Mouse (Mus musculus) hindbrain, embryonic 12.5 days (tissue): ENCODE results near the gene Ticrr. TPM values are rescaled to one million over a fixed set of nuclear protein-coding genes. Genes with fewer than 3 reads are reported as not detected.

Experiments
- ATAC-seq: fragments of 200-750 bp; cut with Nextera tagmentation; 2 replicates; pipeline ENCODE4 v1.8.0; 2017; ENCODE audit warnings: moderate TSS enrichment; ENCODE audit not compliant: low FRiP score
- H3K27ac ChIP-seq: fragments of 300-500 bp; sonication (generic); 2 replicates; pipeline ENCODE4 v1.5.1; 2016; ENCODE audit warnings: mild to moderate bottlenecking
- H3K27me3 ChIP-seq: fragments of 300-500 bp; sonication (generic); 2 replicates; pipeline ENCODE4 v1.6.1; 2016; ENCODE audit warnings: mild to moderate bottlenecking
- H3K36me3 ChIP-seq: fragments of 300-500 bp; sonication (generic); 2 replicates; pipeline ENCODE4 v1.6.1; 2016; ENCODE audit warnings: mild to moderate bottlenecking
- H3K4me1 ChIP-seq: fragments of 300-500 bp; sonication (generic); 2 replicates; pipeline ENCODE4 v1.6.1; 2016
- H3K4me2 ChIP-seq: fragments of 300-500 bp; sonication (generic); replicated peaks from 2 replicates; pipeline ENCODE4 v1.6.1; 2016; ENCODE audit warnings: mild to moderate bottlenecking
- H3K4me3 ChIP-seq: fragments of 300-500 bp; sonication (generic); 2 replicates; pipeline ENCODE4 v1.5.1; 2016; ENCODE audit warnings: mild to moderate bottlenecking
- H3K9ac ChIP-seq: fragments of 300-500 bp; sonication (generic); 2 replicates; pipeline ENCODE4 v1.6.1; 2016; ENCODE audit warnings: mild to moderate bottlenecking, moderate library complexity
- H3K9me3 ChIP-seq: fragments of 300-500 bp; sonication (generic); replicated peaks from 2 replicates; pipeline ENCODE4 v1.6.1; 2016; ENCODE audit warnings: mild to moderate bottlenecking
- WGBS: fragments of 180-500 bp; shearing (Covaris S2); methylation state at CpG from one replicate; pipeline ENCODE4 v1.1.7; 2016; 5-methylcytosine and 5-hydroxymethylcytosine counted together
- polyA plus RNA-seq: library from polyadenylated mRNA; unstranded; fragments of >200 nt; fragmentation: Nextera tagmentation; extraction: Ambion mirVana; gene quantifications from 2 replicates; pipeline ENCODE4 v1.2.1, GENCODE M21; 2016

Ticrr gene
- polyA plus RNA-seq, 1 experiment from 2014 or later = 8.9 TPM

GRCm38 (mm10) chr7:79705210-79705609, 45.2 kb downstream of the Ticrr start:
- Histone ChIP-seq H3K36me3 (peaks cover 43% of the 10 kb centered on the region), H3K4me2 (no peak overlapping the region), H3K27ac (no peak overlapping the region), H3K9me3 (no peaks in the 10 kb centered on the region), H3K4me1 (peaks cover 2% of the 10 kb centered on the region), H3K9ac (no peak overlapping the region), H3K4me3 (no peak overlapping the region), H3K27me3 (peaks cover 5% of the 10 kb centered on the region; the same call in 1 of the 2 replicates)
- ATAC-seq = no peak
- 91% methylated on average over 5 of the region's 5 CpGs for WGBS

DNA sequence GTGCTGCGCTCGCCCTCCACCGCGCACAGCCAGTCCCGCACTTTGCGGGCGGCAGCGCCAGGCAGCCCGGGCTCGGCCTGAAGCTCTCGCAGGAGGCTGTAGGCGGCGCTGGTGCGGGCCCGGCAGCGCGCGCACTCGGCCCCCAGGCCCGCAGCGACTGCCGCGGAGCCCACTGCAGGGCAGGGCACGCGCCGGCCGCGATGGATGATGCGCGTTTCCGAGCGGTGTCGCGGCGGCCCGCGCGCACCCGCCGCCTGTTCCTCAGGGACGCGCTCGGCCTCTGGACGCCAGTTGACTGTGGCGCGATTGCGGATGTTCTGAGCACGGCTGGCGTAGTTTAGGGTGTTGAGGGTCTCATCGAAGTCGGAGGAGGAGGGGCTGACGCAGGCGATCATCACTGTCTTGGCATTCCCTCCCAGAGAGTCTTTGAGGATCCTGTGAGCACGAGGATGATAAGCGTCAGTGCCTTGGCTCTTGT, 50.2 kb downstream of the Ticrr start:
- Histone ChIP-seq H3K27ac (no peak overlapping the region), H3K4me2 (peak overlapping the region; percentile 64), H3K9me3 (no peaks in the 10 kb centered on the region), H3K27me3 (peaks cover 19% of the 10 kb centered on the region), H3K9ac (peak overlapping the region; percentile 54), H3K36me3 (0 out of 2 replicates have a peak, but pooled peaks cover 5% of the 10 kb centered on the region), H3K4me3 (peak overlapping the region; percentile 47), H3K4me1 (peaks cover 17% of the 10 kb centered on the region)
- ATAC-seq = peak; percentile 88
- under 1% methylated on average over 55 of the region's 55 CpGs for WGBS

GRCm38 (mm10) chr7:79710831-79711230, 50.8 kb downstream of the Ticrr start:
- no peak for ATAC-seq
- Histone ChIP-seq H3K4me3 (peak overlapping the region; percentile 47), H3K4me2 (peak overlapping the region; percentile 64), H3K36me3 (0 out of 2 replicates have a peak, but pooled peaks cover 5% of the 10 kb centered on the region), H3K9me3 (no peaks in the 10 kb centered on the region), H3K9ac (peak overlapping the region; percentile 54; the same call in 1 of the 2 replicates), H3K27me3 (peaks cover 22% of the 10 kb centered on the region), H3K27ac (peak overlapping the region; percentile 23; the same call in 1 of the 2 replicates), H3K4me1 (peaks cover 24% of the 10 kb centered on the region)
- 28% methylated on average over 17 of the region's 17 CpGs for WGBS

GRCm38 (mm10) chr7:79715187-79715981, 55.4 kb downstream of the Ticrr start, which contains the start of gene Kif7:
TSS of gene Kif7 (minus strand) at chr7:79715720.
- ATAC-seq = peak; percentile 86
- WGBS = under 1% methylated on average over 34 of the region's 55 CpGs
- no peak within 1 kb of the TSS for H3K27ac ChIP-seq

DNA sequence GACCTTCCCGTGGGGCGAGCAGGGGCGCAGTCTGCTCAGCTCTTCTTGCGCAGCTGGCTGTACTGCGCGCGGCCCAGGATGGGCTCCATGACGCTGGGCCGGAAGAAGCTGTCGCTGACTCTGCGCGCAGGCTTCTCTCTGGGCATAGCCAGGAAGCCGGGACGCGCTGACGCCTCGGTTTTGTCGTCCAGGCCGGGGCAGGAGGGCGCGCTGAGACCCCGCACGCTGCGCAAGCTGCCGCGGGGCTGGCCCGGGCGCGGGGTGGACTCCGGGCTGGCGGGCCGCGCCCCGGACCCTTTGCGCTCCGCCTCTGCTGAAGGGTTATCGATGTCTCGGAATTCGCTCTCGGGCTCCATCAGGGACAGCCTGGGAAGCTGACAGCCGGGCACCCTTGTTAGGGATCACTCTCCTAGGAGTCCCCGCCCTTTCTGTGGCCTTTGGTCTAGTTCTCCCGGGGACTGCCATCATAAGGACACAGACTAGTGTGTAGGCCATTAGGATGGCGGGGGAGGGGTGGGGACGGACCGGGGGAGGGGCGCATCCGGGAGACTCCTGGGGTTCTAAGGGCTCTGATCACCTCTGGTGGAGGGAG, 61.5 kb downstream of the Ticrr start:
- H3K27ac ChIP-seq = 0 out of 2 replicates have a peak overlapping the region, but pooled peaks have one; percentile 8
- peak; percentile 66 for ATAC-seq
- WGBS = under 1% methylated on average over 47 of the region's 48 CpGs

More at GRCm38 (mm10) chr7:79715187-79715981, 55.4 kb downstream of the Ticrr start, which contains the start of gene Kif7:
- no peaks in the 10 kb centered on the region for H3K36me3 ChIP-seq
- no peaks in the 10 kb centered on the region for H3K9me3 ChIP-seq
- H3K9ac ChIP-seq = peak within 1 kb of the TSS; percentile 71
- peak within 1 kb of the TSS; percentile 54 for H3K4me3 ChIP-seq
- peak within 1 kb of the TSS; percentile 77 for H3K4me2 ChIP-seq
- peaks cover 27% of the 10 kb centered on the region for H3K27me3 ChIP-seq
- H3K4me1 ChIP-seq = peaks cover 24% of the 10 kb centered on the region

DNA sequence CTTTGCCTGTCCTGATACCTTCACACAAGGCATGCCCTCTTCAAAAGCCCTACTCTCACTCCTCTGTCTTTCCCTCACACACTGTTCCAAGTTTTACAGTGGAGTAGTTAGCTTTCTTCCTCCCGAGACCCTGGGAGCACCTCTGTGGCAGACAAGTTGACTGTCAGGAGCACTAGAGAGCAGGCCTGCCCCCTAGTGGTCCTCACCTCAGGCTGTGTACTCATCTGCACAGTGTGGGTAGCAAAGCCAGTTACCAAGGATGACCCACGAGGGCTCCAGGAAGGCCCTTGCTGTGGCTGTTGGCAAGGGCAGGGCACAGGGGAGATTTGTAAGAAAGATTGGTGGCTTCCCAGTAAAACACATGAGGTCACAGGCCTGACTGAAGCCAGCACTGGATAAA, 67.1 kb downstream of the Ticrr start:
- WGBS = 13% methylated on average over 2 of the region's 2 CpGs
- Histone ChIP-seq H3K36me3 (no peaks in the 10 kb centered on the region), H3K4me1 (no peaks in the 10 kb centered on the region), H3K9ac (no peak overlapping the region), H3K9me3 (no peaks in the 10 kb centered on the region), H3K27ac (no peak overlapping the region), H3K27me3 (peaks cover 38% of the 10 kb centered on the region), H3K4me3 (no peak overlapping the region), H3K4me2 (no peak overlapping the region)
- no peak for ATAC-seq

More for the DNA sequence above, 61.5 kb downstream of the Ticrr start:
- H3K4me1 ChIP-seq = no peaks in the 10 kb centered on the region
- peak overlapping the region; percentile 72 for H3K9ac ChIP-seq
- H3K27me3 ChIP-seq = peaks cover 45% of the 10 kb centered on the region
- no peaks in the 10 kb centered on the region for H3K9me3 ChIP-seq
- H3K4me3 ChIP-seq = peak overlapping the region; percentile 57
- H3K36me3 ChIP-seq = no peaks in the 10 kb centered on the region
- H3K4me2 ChIP-seq = peak overlapping the region; percentile 79

GRCm38 (mm10) chr7:79728219-79728618, 68.2 kb downstream of the Ticrr start:
- Histone ChIP-seq H3K27me3 (peaks cover 27% of the 10 kb centered on the region), H3K4me2 (no peak overlapping the region)
- WGBS = 25% methylated on average over 6 of the region's 6 CpGs

GRCm38 (mm10) chr7:79729169-79729568, 69.2 kb downstream of the Ticrr start:
- H3K27ac ChIP-seq = no peak overlapping the region
- no peaks in the 10 kb centered on the region for H3K4me1 ChIP-seq
- H3K9ac ChIP-seq = no peak overlapping the region
- no peak overlapping the region for H3K4me3 ChIP-seq
- WGBS = 9% methylated on average over 8 of the region's 8 CpGs
- ATAC-seq = peak; percentile 39
- H3K27me3 ChIP-seq = peaks cover 19% of the 10 kb centered on the region; the same call in 1 of the 2 replicates
- no peaks in the 10 kb centered on the region for H3K9me3 ChIP-seq
- H3K4me2 ChIP-seq = no peak overlapping the region
- no peaks in the 10 kb centered on the region for H3K36me3 ChIP-seq

More at GRCm38 (mm10) chr7:79728219-79728618, 68.2 kb downstream of the Ticrr start:
- H3K9me3 ChIP-seq = no peaks in the 10 kb centered on the region
- H3K4me1 ChIP-seq = no peaks in the 10 kb centered on the region
- ATAC-seq = peak; percentile 49
- no peak overlapping the region for H3K4me3 ChIP-seq
- H3K9ac ChIP-seq = no peak overlapping the region
- no peak overlapping the region for H3K27ac ChIP-seq
- no peaks in the 10 kb centered on the region for H3K36me3 ChIP-seq

DNA sequence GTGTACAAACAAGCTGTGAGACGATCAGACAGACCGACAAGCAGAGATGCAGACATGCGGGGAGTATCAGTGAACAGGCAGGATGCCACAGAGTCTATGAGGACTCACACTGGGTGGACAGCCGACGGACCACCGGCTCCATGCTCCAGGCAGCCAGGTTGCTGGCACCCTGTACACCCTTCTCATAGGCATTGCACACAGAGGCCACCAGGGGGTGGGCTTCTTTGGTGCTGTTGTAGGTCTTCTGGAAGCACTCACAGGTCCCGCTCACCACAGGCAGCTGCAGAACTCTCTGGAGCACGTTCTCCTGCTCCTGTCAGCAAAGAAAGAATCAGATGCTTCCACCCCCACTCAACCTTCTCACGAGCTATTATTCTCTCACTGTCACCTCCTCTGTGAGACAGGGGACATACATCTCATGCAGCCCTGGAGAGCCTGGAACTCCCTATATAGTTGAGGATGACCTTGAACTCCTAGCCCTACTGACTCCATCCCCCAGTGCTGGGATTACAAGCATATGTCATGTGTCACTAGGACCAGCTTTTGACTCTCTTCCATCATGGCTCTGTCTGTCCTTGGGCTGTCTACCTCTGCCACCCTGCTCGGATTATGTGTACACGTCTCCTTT, 69.9 kb downstream of the Ticrr start:
- Histone ChIP-seq H3K36me3 (no peaks in the 10 kb centered on the region), H3K9me3 (no peaks in the 10 kb centered on the region), H3K27me3 (peaks cover 19% of the 10 kb centered on the region; the same call in 1 of the 2 replicates), H3K4me1 (no peaks in the 10 kb centered on the region), H3K4me2 (no peak overlapping the region), H3K4me3 (no peak overlapping the region), H3K9ac (no peak overlapping the region), H3K27ac (no peak overlapping the region)
- ATAC-seq = no peak
- WGBS = 69% methylated on average over 11 of the region's 11 CpGs

- Histone ChIP-seq H3K36me3 (no peaks in the 10 kb centered on the region), H3K27me3 (peaks cover 16% of the 10 kb centered on the region; the same call in 1 of the 2 replicates), H3K27ac (no peak overlapping the region), H3K4me1 (no peaks in the 10 kb centered on the region), H3K9me3 (no peaks in the 10 kb centered on the region), H3K4me2 (no peak overlapping the region), H3K9ac (no peak overlapping the region), H3K4me3 (no peak overlapping the region)
- ATAC-seq = no peak
- 79% methylated on average over 13 of the region's 13 CpGs for WGBS
These were observed 71.4 kb downstream of the Ticrr start for GRCm38 (mm10) chr7:79731438-79731837.

DNA sequence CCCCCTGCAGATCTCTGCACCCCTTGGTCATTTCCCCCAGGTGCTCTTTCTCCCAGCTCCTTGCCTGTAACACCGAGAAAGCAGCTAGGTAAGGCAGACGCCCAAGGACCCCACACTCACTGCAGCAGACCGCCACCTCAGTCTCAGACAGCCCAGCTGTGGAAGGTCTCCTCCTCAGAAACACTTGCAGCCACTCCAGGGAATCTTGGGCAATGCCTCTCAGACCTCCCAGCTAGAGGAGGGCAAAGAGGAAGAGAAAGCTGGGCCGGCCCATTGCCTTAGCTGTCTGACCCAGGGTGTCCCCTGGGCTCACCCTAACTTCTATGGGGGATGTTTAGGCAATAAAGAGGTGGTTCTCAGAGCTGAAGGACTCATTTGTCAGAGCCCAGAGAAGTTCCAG, 72.6 kb downstream of the Ticrr start, which contains the start of gene Plin1:
Plin1 (minus strand) TSS at position 282 of the 400 bp plus-strand sequence.
- no peak within 1 kb of the TSS for H3K27ac ChIP-seq
- H3K4me2 ChIP-seq = no peak within 1 kb of the TSS
- no peaks in the 10 kb centered on the region for H3K9me3 ChIP-seq
- H3K4me3 ChIP-seq = no peak within 1 kb of the TSS
- WGBS = 57% methylated on average over 4 of the region's 4 CpGs
- H3K4me1 ChIP-seq = no peaks in the 10 kb centered on the region
- H3K27me3 ChIP-seq = peaks cover 13% of the 10 kb centered on the region; the same call in 1 of the 2 replicates
- no peak within 1 kb of the TSS for H3K9ac ChIP-seq
- ATAC-seq = no peak
- peaks cover 8% of the 10 kb centered on the region for H3K36me3 ChIP-seq

DNA sequence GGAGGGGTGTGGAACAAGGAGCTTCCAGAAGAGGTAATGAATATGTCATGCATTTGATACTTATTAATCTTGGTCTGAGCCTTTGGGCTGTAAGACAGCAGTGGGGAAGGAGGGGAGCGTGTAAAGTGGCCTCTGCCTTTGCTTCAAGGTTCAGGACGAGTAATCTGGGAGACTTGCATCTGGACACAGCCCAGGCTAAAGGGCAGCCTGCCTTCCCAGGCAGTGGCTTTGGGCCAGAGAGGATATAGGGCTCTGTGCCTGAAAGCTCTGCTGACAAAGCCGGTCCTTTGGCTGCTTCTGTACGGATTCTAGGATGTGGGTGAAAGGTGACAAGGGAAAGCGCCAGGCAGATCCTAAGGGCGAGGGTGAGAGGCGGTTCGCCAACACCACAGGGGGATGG, 74.6 kb downstream of the Ticrr start:
- no peak overlapping the region for H3K9ac ChIP-seq
- WGBS = 90% methylated on average over 8 of the region's 8 CpGs
- no peak overlapping the region for H3K4me3 ChIP-seq
- H3K27ac ChIP-seq = no peak overlapping the region
- ATAC-seq = no peak
- no peaks in the 10 kb centered on the region for H3K4me1 ChIP-seq
- H3K9me3 ChIP-seq = no peaks in the 10 kb centered on the region
- no peak overlapping the region for H3K4me2 ChIP-seq
- H3K36me3 ChIP-seq = peaks cover 10% of the 10 kb centered on the region
- H3K27me3 ChIP-seq = peaks cover 7% of the 10 kb centered on the region; the same call in 1 of the 2 replicates
